Mouse (Mus musculus) liver, postnatal 0 days (tissue): ENCODE measurements around the gene Fto.

Experiments used
- CTCF ChIP-seq: sonication (generic); IDR thresholded peaks from 2 replicates; pipeline ENCODE4 v1.5.1; 2016; ENCODE audit warnings: antibody characterized with exemption, low read depth
- EP300 ChIP-seq: IDR thresholded peaks from 2 replicates; pipeline ENCODE4 v1.6.1; 2016; ENCODE audit warnings: antibody characterized with exemption, low read depth, mild to moderate bottlenecking

DNA sequence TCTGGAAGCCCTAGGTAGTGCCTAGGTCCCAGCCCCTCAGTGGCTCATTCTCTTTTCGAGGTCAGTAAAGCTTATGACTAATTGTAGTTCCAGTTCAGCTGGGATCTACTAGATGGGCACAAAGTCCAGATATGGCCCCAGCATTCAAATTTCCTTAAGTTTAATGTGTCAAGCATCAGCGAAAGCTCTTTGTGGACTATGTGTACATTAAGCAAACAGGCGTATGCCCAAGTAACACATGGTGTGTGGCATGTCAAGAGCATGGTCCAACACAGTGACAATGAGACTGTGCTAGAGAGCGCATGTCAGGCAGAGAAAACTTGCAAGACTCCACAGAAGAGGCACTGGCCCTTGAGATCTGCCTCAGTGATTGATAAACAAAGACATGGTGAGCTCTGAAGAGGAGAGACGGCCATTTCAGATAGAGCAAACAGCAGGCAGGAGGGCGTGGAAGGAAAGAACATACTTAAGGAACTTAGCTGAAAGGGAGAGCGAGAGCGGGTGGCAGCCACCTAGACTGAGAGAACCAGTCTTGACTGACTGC is 192.2 kb downstream of the Fto start:
- no peak for TF ChIP-seq CTCF
- no peak for TF ChIP-seq EP300
